Mouse (Mus musculus) neutrophil, adult 5-6 weeks (primary cell): ENCODE results near the gene Gm9125. TPM values are rescaled to one million over a fixed set of nuclear protein-coding genes. Genes with fewer than 3 reads are reported as not detected.
"Not testable (repeated sequence)": the region's sequence is repeated elsewhere in the genome, so short reads cannot be mapped to it uniquely, and the experiment has no call there.

Experiments used
- ATAC-seq: fragments of 151-379, 151-347 bp; 2 replicates; pipeline ENCODE4 v1.8.0; 2017; ENCODE audit warnings: mild to moderate bottlenecking, moderate TSS enrichment; ENCODE audit not compliant: insufficient number of reproducible peaks, poor library complexity, low FRiP score, severe bottlenecking; ENCODE audit errors: extremely low read depth
- total RNA-seq: library from RNA; stranded (forward); fragments of 200-1000 nt; gene quantifications from 2 replicates; pipeline ENCODE4 v1.2.3, GENCODE M21; 2017

Gm9125 gene
- not detected in 2 replicates for total RNA-seq

- not testable (repeated sequence) for ATAC-seq
Observed at GRCm38 (mm10) chr3:94054785-94055184, at the start of gene Gm9125. TSS of gene Gm9125 (minus strand) at chr3:94054885.

DNA sequence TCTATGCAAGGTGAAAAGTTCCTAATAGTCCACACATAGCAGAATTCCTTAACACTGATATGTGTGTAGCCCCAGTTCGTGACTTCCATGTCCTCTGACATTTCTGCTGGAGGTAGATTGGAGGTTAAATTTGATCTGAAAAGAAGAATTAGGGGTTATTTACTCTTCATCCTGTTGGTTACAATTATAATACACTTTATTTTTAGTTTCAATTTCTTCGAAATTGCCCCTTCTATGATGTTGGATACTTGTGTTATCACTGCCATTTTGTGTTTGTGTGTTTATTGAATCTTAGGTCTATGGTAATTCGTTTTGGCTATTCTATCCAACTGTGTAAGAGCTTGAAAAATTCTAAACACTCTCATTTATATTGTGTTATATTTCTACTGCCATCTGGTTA lies 17.9 kb upstream of the Gm9125 start, which contains the start of gene Gm10697:
Gene Gm10697 (minus strand): TSS at position 101 of the 400 bp plus-strand sequence.
- ATAC-seq = not testable (repeated sequence)

DNA sequence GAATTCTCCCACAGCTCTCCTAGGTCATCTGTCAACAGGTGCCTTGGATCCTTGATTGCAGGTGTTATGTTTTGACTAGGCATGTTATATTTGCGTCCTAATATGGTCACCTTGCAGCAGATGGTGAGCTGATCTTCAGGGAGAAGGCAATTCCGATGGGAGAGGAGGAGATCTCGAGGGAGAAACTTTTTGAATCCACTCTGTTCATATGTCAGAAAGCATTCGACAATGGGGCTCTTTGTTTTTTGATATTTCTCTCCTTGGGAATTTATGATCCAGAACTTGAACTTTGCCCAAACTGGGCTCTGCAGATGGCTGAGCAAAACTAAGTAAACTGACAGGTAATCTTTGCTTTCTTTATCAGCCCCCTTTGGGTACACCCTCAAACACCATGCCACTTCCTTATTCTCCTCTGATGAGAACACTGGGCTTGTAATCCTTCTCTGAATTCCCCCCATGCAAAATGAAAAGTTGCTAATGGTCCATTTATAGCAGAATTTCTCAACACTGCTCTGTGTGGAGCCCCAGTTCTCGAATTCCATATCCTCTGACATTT lies 5.0 kb downstream of the Gm9125 start:
- not testable (repeated sequence) for ATAC-seq

- not testable (repeated sequence) for ATAC-seq
Observed at GRCm38 (mm10) chr3:94038241-94038640, 16.4 kb downstream of the Gm9125 start.

DNA sequence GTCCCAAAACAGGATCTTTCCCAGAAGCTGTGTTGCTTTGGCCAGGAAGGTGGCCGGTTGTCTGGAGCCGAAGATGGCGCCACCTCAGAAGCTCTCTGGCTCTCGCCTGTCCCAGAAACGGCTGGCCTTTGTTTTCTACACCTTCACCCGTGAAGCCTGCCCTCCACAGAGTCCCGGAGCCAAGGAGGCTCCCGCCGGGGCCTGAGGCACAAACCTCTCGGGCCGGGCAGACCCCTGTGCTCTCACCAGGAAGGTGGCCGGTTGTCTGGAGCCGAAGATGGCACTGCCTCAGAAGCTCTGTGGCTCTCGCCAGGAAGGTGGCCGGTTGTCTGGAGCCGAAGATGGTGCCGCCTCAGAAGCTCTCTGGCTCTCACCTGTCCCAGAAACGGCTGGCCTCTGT lies 20.3 kb downstream of the Gm9125 start:
- not testable (repeated sequence) for ATAC-seq

Other genes with a start within 250 kb of the Gm9125 start
- not detected in 2 replicates for gene Tdpoz3, start 228.9 kb downstream of the Gm9125 start, total RNA-seq
- gene Gm9117, start 111.3 kb downstream of the Gm9125 start, total RNA-seq = 0.37 TPM in 1 of 2 replicates, not detected in the other
- gene Tdpoz5, start 93.6 kb downstream of the Gm9125 start, total RNA-seq = not detected in 2 replicates
- gene Gm10697, start 17.8 kb upstream of the Gm9125 start, total RNA-seq = not detected in 2 replicates
- not detected in 2 replicates for gene Gm10696, start 123.3 kb upstream of the Gm9125 start, total RNA-seq
- gene Gm5286, start 141.8 kb upstream of the Gm9125 start, total RNA-seq = not detected in 2 replicates
- gene Gm4778, start 209.2 kb upstream of the Gm9125 start, total RNA-seq = not detected in 2 replicates